Mouse (Mus musculus): Measurements from ENCODE around the gene Ttll7.

- TF ChIP-seq CTCF (IDR thresholded peaks at IDR 0.05), result no peak
- no peak for TF ChIP-seq EP300 (IDR thresholded peaks at IDR 0.05)
These were observed 41.8 kb downstream of the Ttll7 start for GRCm38 (mm10) chr3:146893931-146894330.
